Mouse (Mus musculus) embryonic facial prominence, embryonic 15.5 days (tissue): ENCODE data around the gene Srp9. TPM values are rescaled to one million over a fixed set of nuclear protein-coding genes. Genes with fewer than 3 reads are reported as not detected.
A peak's percentile ranks its signal among the peaks of the same experiment; 100 is the strongest.

Experiments
- ATAC-seq: fragments of 200-750 bp; cut with Nextera tagmentation; 2 replicates; pipeline ENCODE4 v1.8.0; 2017; ENCODE audit warnings: low read depth, moderate TSS enrichment; ENCODE audit not compliant: insufficient number of reproducible peaks, low FRiP score, low TSS enrichment
- H3K27ac ChIP-seq: fragments of 300-500 bp; sonication (generic); replicated peaks from 2 replicates; pipeline ENCODE4 v1.5.1; 2015; ENCODE audit warnings: mild to moderate bottlenecking, inconsistent platforms
- H3K27me3 ChIP-seq: fragments of 300-500 bp; sonication (generic); 2 replicates; pipeline ENCODE4 v1.6.1; 2015; ENCODE audit warnings: inconsistent platforms
- H3K36me3 ChIP-seq: fragments of 300-500 bp; sonication (generic); 2 replicates; pipeline ENCODE4 v1.6.1; 2015; ENCODE audit warnings: mild to moderate bottlenecking, inconsistent platforms
- H3K4me1 ChIP-seq: fragments of 300-500 bp; sonication (generic); 2 replicates; pipeline ENCODE4 v1.6.1; 2015; ENCODE audit warnings: inconsistent platforms
- H3K4me2 ChIP-seq: fragments of 300-500 bp; sonication (generic); replicated peaks from 2 replicates; pipeline ENCODE4 v1.6.1; 2015; ENCODE audit warnings: mild to moderate bottlenecking, inconsistent platforms
- H3K4me3 ChIP-seq: fragments of 300-500 bp; sonication (generic); replicated peaks from 2 replicates; pipeline ENCODE4 v1.5.1; 2015; ENCODE audit warnings: mild to moderate bottlenecking, inconsistent platforms
- H3K9ac ChIP-seq: fragments of 300-500 bp; sonication (generic); 2 replicates; pipeline ENCODE4 v1.6.1; 2015; ENCODE audit warnings: inconsistent platforms
- H3K9me3 ChIP-seq: fragments of 300-500 bp; sonication (generic); replicated peaks from 2 replicates; pipeline ENCODE4 v1.6.1; 2016; ENCODE audit warnings: inconsistent platforms
- WGBS: fragments of 180-500 bp; shearing (Covaris S2); methylation state at CpG from one replicate; pipeline ENCODE4 v1.1.7; 2015; 5-methylcytosine and 5-hydroxymethylcytosine counted together
- polyA plus RNA-seq: library from polyadenylated mRNA; unstranded; fragments of >200 nt; fragmentation: Nextera tagmentation; extraction: Ambion mirVana; gene quantifications from 2 replicates; pipeline ENCODE4 v1.2.1, GENCODE M21; 2015

The Srp9 gene
- polyA plus RNA-seq, 1 experiment from 2014 or later: 141 TPM

- Histone ChIP-seq H3K27ac (no peak overlapping the region), H3K9ac (no peak overlapping the region), H3K27me3 (no peaks in the 10 kb centered on the region), H3K9me3 (no peaks in the 10 kb centered on the region), H3K4me2 (no peak overlapping the region), H3K4me1 (peaks cover 29% of the 10 kb centered on the region), H3K4me3 (no peak overlapping the region), H3K36me3 (no peaks in the 10 kb centered on the region)
- WGBS: 43% methylated on average over 3 of the region's 3 CpGs
- no peak for ATAC-seq
Observed at GRCm38 (mm10) chr1:182105023-182105422, 19.5 kb upstream of the Srp9 start.

GRCm38 (mm10) chr1:182107251-182107650 lies 17.3 kb upstream of the Srp9 start:
- Histone ChIP-seq H3K36me3 (no peaks in the 10 kb centered on the region), H3K4me3 (no peak overlapping the region), H3K27me3 (no peaks in the 10 kb centered on the region), H3K27ac (no peak overlapping the region), H3K9ac (no peak overlapping the region), H3K9me3 (no peaks in the 10 kb centered on the region), H3K4me2 (no peak overlapping the region), H3K4me1 (peaks cover 42% of the 10 kb centered on the region)
- no peak for ATAC-seq
- WGBS: 74% methylated on average over 9 of the region's 9 CpGs

DNA sequence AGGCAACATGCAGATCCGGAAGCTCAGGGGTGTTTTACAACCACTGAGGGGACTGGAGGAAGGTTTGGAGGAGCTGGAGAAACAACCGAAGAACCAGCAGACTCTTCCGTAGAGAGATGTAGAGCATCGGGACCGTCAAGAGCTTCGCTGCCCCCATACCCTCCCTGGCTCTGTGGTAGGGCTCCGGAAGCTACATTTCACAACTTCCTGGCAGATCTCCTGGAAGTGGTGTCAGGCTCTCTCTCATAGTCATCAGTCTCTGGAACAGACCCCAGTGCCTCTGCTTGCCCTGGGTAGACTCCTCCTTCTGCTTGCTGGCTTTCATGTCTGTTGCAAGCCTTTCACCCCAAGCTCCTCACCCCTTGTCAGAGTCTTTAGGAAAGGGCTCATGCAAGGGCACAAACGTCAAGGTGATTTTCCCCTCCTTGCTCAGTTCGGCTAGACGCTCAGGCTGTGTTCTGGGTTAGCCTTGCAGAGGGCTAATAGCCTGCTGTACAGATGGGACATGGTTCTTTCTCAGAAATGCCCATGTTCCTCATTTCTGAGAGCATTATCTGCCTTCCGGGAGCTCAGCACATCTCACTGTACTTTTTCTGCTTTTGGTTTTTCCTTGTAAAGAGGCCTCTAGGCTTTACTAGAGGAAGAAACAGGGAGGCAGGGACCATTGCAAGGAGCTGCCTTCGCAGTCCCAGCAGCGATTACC lies 16.0 kb upstream of the Srp9 start:
- 60% methylated on average over 13 of the region's 13 CpGs for WGBS
- Histone ChIP-seq H3K4me3 (no peak overlapping the region), H3K27me3 (no peaks in the 10 kb centered on the region), H3K9ac (no peak overlapping the region), H3K4me1 (peaks cover 42% of the 10 kb centered on the region), H3K27ac (no peak overlapping the region), H3K36me3 (no peaks in the 10 kb centered on the region), H3K9me3 (no peaks in the 10 kb centered on the region), H3K4me2 (no peak overlapping the region)
- ATAC-seq: no peak

GRCm38 (mm10) chr1:182110185-182110584 lies 14.4 kb upstream of the Srp9 start:
- 65% methylated on average over 11 of the region's 11 CpGs for WGBS
- no peak for ATAC-seq
- Histone ChIP-seq H3K27ac (no peak overlapping the region), H3K9me3 (no peaks in the 10 kb centered on the region), H3K4me2 (no peak overlapping the region), H3K4me3 (no peak overlapping the region), H3K36me3 (no peaks in the 10 kb centered on the region), H3K9ac (no peak overlapping the region), H3K4me1 (peaks cover 57% of the 10 kb centered on the region), H3K27me3 (no peaks in the 10 kb centered on the region)

- Histone ChIP-seq H3K36me3 (no peaks in the 10 kb centered on the region), H3K27ac (peak overlapping the region; percentile 44; the same call in 1 of the 2 replicates), H3K9ac (no peak overlapping the region), H3K4me2 (no peak overlapping the region), H3K4me3 (no peak overlapping the region), H3K4me1 (peaks cover 64% of the 10 kb centered on the region), H3K9me3 (no peaks in the 10 kb centered on the region), H3K27me3 (no peaks in the 10 kb centered on the region)
- WGBS: 48% methylated on average over 15 of the region's 15 CpGs
- no peak for ATAC-seq
Observed at GRCm38 (mm10) chr1:182110708-182111385, 13.7 kb upstream of the Srp9 start.

GRCm38 (mm10) chr1:182111386-182112317 lies 12.9 kb upstream of the Srp9 start:
- WGBS: 50% methylated on average over 14 of the region's 14 CpGs
- H3K4me1 ChIP-seq: peaks cover 68% of the 10 kb centered on the region
- ATAC-seq: 0 out of 2 replicates have a peak, but pooled peaks have one; percentile 30

DNA sequence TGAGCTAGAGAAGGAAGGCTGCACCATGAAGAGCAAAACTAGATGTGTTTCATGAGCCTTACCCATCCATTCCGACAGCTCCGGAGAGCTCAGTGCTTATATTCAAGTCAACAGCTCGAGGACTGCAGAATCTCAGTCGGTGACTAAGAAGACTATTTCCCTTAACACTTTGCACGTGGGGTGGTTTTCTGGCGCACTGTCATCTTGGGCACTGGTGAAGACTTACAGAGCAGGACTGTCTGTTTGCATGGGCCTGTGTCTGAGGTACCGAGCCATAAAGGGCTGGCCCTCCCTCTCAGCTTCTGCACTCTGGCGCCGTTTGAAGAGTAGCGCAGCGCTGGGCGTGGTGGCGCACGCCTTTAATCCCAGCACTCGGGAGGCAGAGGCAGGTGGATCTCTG lies 12.2 kb upstream of the Srp9 start:
- Histone ChIP-seq H3K4me3 (no peak overlapping the region), H3K9me3 (no peaks in the 10 kb centered on the region), H3K9ac (no peak overlapping the region), H3K4me1 (peaks cover 68% of the 10 kb centered on the region), H3K4me2 (no peak overlapping the region), H3K36me3 (no peaks in the 10 kb centered on the region), H3K27me3 (no peaks in the 10 kb centered on the region), H3K27ac (peak overlapping the region; percentile 44)
- 82% methylated on average over 15 of the region's 15 CpGs for WGBS
- ATAC-seq: no peak

More at GRCm38 (mm10) chr1:182111386-182112317, 12.9 kb upstream of the Srp9 start:
- peak overlapping the region; percentile 44 for H3K27ac ChIP-seq
- no peaks in the 10 kb centered on the region for H3K9me3 ChIP-seq
- H3K4me2 ChIP-seq: no peak overlapping the region
- H3K9ac ChIP-seq: no peak overlapping the region
- no peaks in the 10 kb centered on the region for H3K27me3 ChIP-seq
- no peaks in the 10 kb centered on the region for H3K36me3 ChIP-seq
- H3K4me3 ChIP-seq: no peak overlapping the region

DNA sequence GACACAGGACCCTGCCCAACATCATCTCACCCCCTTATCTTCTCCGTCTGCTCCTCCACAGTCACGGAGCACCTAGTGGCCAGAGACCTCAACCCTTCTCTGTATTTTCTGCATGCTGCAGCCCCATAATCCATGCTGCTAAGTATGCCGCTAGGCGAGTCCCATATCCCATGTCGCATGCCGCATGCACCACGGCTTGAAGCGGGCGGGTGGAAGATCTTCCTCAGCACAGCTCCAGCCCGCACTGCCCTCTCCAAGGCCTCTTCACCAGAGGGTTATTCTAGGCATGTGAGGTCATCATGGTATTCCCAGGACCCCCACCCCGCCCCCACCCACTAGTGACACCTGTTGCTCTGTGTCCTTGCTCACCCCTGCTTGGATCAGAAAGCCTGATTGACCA lies 11.4 kb upstream of the Srp9 start:
- 75% methylated on average over 11 of the region's 11 CpGs for WGBS
- peaks cover 66% of the 10 kb centered on the region for H3K4me1 ChIP-seq
- no peak overlapping the region for H3K4me3 ChIP-seq
- H3K4me2 ChIP-seq: no peak overlapping the region
- H3K9me3 ChIP-seq: no peaks in the 10 kb centered on the region
- H3K36me3 ChIP-seq: no peaks in the 10 kb centered on the region
- no peak overlapping the region for H3K9ac ChIP-seq
- no peaks in the 10 kb centered on the region for H3K27me3 ChIP-seq
- 0 out of 2 replicates have a peak, but pooled peaks have one; percentile 31 for ATAC-seq
- no peak overlapping the region for H3K27ac ChIP-seq

- Histone ChIP-seq H3K27me3 (no peaks in the 10 kb centered on the region), H3K36me3 (no peaks in the 10 kb centered on the region), H3K27ac (no peak overlapping the region), H3K4me1 (peaks cover 59% of the 10 kb centered on the region), H3K9ac (no peak overlapping the region), H3K9me3 (no peaks in the 10 kb centered on the region), H3K4me2 (no peak overlapping the region), H3K4me3 (no peak overlapping the region)
- ATAC-seq: no peak
- 25% methylated on average over 19 of the region's 19 CpGs for WGBS
Observed at GRCm38 (mm10) chr1:182113587-182114500, 10.7 kb upstream of the Srp9 start.

GRCm38 (mm10) chr1:182115197-182115596 lies 9.3 kb upstream of the Srp9 start:
- peaks cover 56% of the 10 kb centered on the region for H3K4me1 ChIP-seq
- WGBS: 16% methylated on average over 5 of the region's 5 CpGs
- H3K4me2 ChIP-seq: no peak overlapping the region; the same call in 1 of the 2 replicates

More at GRCm38 (mm10) chr1:182115197-182115596, 9.3 kb upstream of the Srp9 start:
- H3K36me3 ChIP-seq: no peaks in the 10 kb centered on the region
- peak overlapping the region; percentile 52; the same call in 1 of the 2 replicates for H3K27ac ChIP-seq
- H3K9me3 ChIP-seq: no peaks in the 10 kb centered on the region
- H3K4me3 ChIP-seq: no peak overlapping the region
- H3K27me3 ChIP-seq: no peaks in the 10 kb centered on the region
- ATAC-seq: no peak
- no peak overlapping the region for H3K9ac ChIP-seq
